Mouse (Mus musculus): ENCODE measurements around the gene Nkap.

DNA sequence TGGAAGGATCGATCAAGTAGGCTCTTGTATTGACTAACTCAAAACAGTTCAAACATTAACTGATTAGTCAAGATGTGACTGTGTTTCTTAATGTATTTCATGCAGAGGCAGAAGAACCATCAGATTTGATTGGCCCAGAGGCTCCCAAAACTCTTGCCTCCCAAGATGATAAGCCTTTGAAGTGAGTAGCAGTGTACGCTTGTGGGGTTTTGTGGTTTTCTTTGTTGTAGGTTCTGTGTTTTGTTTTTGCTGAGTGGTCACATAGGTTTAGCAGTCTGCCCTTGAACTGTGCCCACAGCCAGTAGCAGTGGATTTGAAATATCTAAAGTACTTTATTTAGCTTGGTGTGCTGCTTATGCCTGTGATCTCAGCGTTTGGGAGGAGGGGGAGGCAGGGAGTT, 15.1 kb downstream of the Nkap start:
- TF ChIP-seq CTCF (IDR thresholded peaks at IDR 0.05; ENCODE audit: borderline replicate concordance, insufficient read depth, low read length) (no peak), POLR2A (IDR thresholded peaks at IDR 0.05; ENCODE audit: low read depth, low read length) (no peak)

Measured in embryonic fibroblast, embryonic 13.5 days (primary cell).